Mouse (Mus musculus) ES-Bruce4 (cell line): ENCODE measurements around the gene Snap25.

Experiments
- CTCF ChIP-seq: IDR thresholded peaks from one replicate; pipeline ENCODE4 v1.8.1; 2011; ENCODE audit warnings: low read depth, low read length
- POLR2A ChIP-seq: IDR thresholded peaks from one replicate; pipeline ENCODE4 v1.8.1; 2011; ENCODE audit warnings: low read length; ENCODE audit not compliant: insufficient read depth

DNA sequence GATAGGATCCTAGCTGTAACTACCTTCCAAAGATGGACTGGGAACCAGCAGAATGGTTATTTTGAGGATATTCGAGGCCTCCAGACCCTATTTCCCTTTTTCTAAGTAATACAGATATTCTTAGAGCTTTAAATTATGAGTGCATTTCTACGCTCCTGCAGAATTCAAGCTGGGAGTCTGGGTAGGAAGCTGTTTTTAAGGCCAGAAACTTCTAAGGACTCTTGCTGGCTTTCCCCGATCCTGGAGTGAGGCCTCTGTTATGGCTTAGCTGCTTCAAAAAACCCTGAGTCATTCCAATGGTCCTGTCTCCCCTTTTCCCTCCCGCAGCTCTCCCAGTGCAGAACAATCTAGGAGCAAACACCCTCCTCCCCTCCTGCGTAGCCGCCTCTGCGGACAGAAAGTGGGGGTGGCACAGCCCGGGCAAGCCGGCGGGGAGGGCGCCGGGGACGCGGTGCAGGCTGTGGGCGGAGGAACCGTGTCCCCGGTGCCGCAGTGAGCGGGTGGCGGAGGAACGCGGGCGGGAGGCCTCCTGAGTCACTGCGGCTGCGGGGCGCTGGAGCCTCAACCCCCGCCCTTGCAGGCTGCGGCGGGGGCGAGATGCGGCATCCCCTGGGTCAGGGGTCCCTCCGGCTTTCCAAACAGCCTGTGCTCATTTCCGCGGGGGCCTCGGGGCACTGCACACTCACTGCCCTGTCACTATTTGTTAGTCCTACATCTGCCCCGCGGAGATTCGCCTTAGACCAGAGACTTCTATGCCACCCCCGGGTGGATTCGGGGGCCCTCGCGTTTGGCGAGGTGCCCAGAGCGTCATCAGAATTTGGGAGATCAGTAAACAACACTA, 34.7 kb upstream of the Snap25 start:
- no peak for TF ChIP-seq CTCF
- TF ChIP-seq POLR2A = no peak
